Mouse (Mus musculus) MEL (cell line): ENCODE data around the gene Fam229b. TPM values are rescaled to one million over a fixed set of nuclear protein-coding genes. Genes with fewer than 3 reads are reported as not detected.

Experiments
- DNase-seq: peaks from one replicate; pipeline ENCODE4 v3.0.0; 2011; ENCODE audit warnings: low read depth, low spot score
- H3K27ac ChIP-seq: 2 replicates; pipeline ENCODE4 v1.5.1; 2012; ENCODE audit warnings: low read depth, mild to moderate bottlenecking, control low read depth, low read length, moderate library complexity; ENCODE audit not compliant: control insufficient read depth
- H3K27me3 ChIP-seq, 2 experiments: fragments of 150-350 bp in 1 of 2; sonication (generic) in 1 of 2; 2 replicates each; pipeline ENCODE4 v1.6.1; 2012; ENCODE audit warnings: low read length in 2 of 2, mild to moderate bottlenecking in 2 of 2, improper control_type of control experiment in 1 of 2, moderate library complexity in 1 of 2; ENCODE audit not compliant: insufficient read depth in 2 of 2, control insufficient read depth in 1 of 2
- H3K36me3 ChIP-seq, 2 experiments: 2 replicates each; pipeline ENCODE4 v1.6.1; 2012 to 2014; ENCODE audit warnings: low read length in 2 of 2, improper control_type of control experiment in 1 of 2, inconsistent platforms in 1 of 2, mild to moderate bottlenecking in 1 of 2; ENCODE audit not compliant: insufficient read depth in 2 of 2, control insufficient read depth in 1 of 2
- H3K4me1 ChIP-seq, 2 experiments: fragments of 150-350 bp in 1 of 2; sonication (generic) in 1 of 2; 2 replicates each; pipeline ENCODE4 v1.6.1; 2012; ENCODE audit warnings: low read length in 2 of 2, improper control_type of control experiment in 1 of 2, mild to moderate bottlenecking in 1 of 2; ENCODE audit not compliant: insufficient read depth in 2 of 2, control insufficient read depth in 1 of 2
- H3K4me3 ChIP-seq, 2 experiments: fragments of 150-350 bp in 1 of 2; sonication (generic) in 1 of 2; 2 replicates each; pipeline ENCODE4 v1.5.1; 2012; ENCODE audit warnings: low read depth in 2 of 2, low read length in 2 of 2, mild to moderate bottlenecking in 2 of 2, moderate library complexity in 2 of 2, control low read depth in 1 of 2, improper control_type of control experiment in 1 of 2; ENCODE audit not compliant: control insufficient read depth in 1 of 2, insufficient read depth in 1 of 2
- H3K79me2 ChIP-seq: 2 replicates; pipeline ENCODE4 v1.6.1; 2012; ENCODE audit warnings: mild to moderate bottlenecking, low read length, moderate library complexity; ENCODE audit not compliant: control insufficient read depth, poor library complexity, insufficient read depth
- H3K9ac ChIP-seq: 2 replicates; pipeline ENCODE4 v1.6.1; 2012; ENCODE audit warnings: low read depth, mild to moderate bottlenecking, control low read depth, low read length, moderate library complexity; ENCODE audit not compliant: control insufficient read depth, poor library complexity, severe bottlenecking
- H3K9me3 ChIP-seq: fragments of 150-350 bp; sonication (generic); replicated peaks from 2 replicates; pipeline ENCODE4 v1.6.1; 2012; ENCODE audit warnings: mild to moderate bottlenecking, low read length, improper control_type of control experiment, moderate library complexity; ENCODE audit not compliant: insufficient read depth
- BHLHE40 ChIP-seq: IDR thresholded peaks from 2 replicates; pipeline ENCODE4 v1.6.1; 2012; ENCODE audit warnings: low read depth, mild to moderate bottlenecking, inconsistent platforms, low read length, improper control_type of control experiment, borderline replicate concordance
- CTCF ChIP-seq, 3 experiments: IDR thresholded peaks in 2 of 3; conservative IDR thresholded peaks in 1 of 3; 2 replicates each; pipeline ENCODE4 v1.5.1; 2011 to 2012; ENCODE audit warnings: low read length in 3 of 3, low read depth in 2 of 3, mild to moderate bottlenecking in 2 of 3, improper control_type of control experiment in 1 of 3, inconsistent platforms in 1 of 3, mixed read lengths in 1 of 3, moderate library complexity in 1 of 3; ENCODE audit not compliant: control insufficient read depth in 1 of 3, insufficient read depth in 1 of 3, poor library complexity in 1 of 3, severe bottlenecking in 1 of 3
- ELF1 ChIP-seq: IDR thresholded peaks from 2 replicates; pipeline ENCODE4 v1.6.1; 2014; ENCODE audit warnings: low read depth, mild to moderate bottlenecking, inconsistent platforms, low read length, improper control_type of control experiment, moderate library complexity
- GATA1 ChIP-seq: IDR thresholded peaks from 2 replicates; pipeline ENCODE4 v1.6.1; 2011; ENCODE audit warnings: low read depth, low read length, improper control_type of control experiment
- MAFK ChIP-seq: IDR thresholded peaks from 2 replicates; pipeline ENCODE4 v1.6.1; 2011; ENCODE audit warnings: low read depth, mild to moderate bottlenecking, low read length, improper control_type of control experiment, borderline replicate concordance
- MAX ChIP-seq: IDR thresholded peaks from 2 replicates; pipeline ENCODE4 v1.6.1; 2011; ENCODE audit warnings: low read length, improper control_type of control experiment
- MAZ ChIP-seq: IDR thresholded peaks from 2 replicates; pipeline ENCODE4 v1.6.1; 2012; ENCODE audit warnings: low read depth, mild to moderate bottlenecking, inconsistent platforms, low read length, improper control_type of control experiment
- MEF2A ChIP-seq: IDR thresholded peaks from 2 replicates; pipeline ENCODE4 v1.6.1; 2014; ENCODE audit warnings: low read depth, mild to moderate bottlenecking, inconsistent platforms, low read length, improper control_type of control experiment; ENCODE audit not compliant: poor library complexity, insufficient replicate concordance, severe bottlenecking; ENCODE audit errors: extremely low read depth
- NELFE ChIP-seq: IDR thresholded peaks from 2 replicates; pipeline ENCODE4 v1.6.1; 2011; ENCODE audit warnings: low read depth, low read length, improper control_type of control experiment
- NRF1 ChIP-seq: IDR thresholded peaks from 2 replicates; pipeline ENCODE4 v1.6.1; 2014; ENCODE audit warnings: low read depth, mild to moderate bottlenecking, inconsistent platforms, low read length, improper control_type of control experiment, moderate library complexity; ENCODE audit not compliant: poor library complexity, insufficient read depth, severe bottlenecking
- POLR2A ChIP-seq, 2 experiments: IDR thresholded peaks; 2 replicates each; pipeline ENCODE4 v1.6.1; 2011 to 2012; ENCODE audit warnings: low read length in 2 of 2, mild to moderate bottlenecking in 2 of 2, control low read depth in 1 of 2, improper control_type of control experiment in 1 of 2, low read depth in 1 of 2, moderate library complexity in 1 of 2; ENCODE audit not compliant: control insufficient read depth in 1 of 2, insufficient read depth in 1 of 2, poor library complexity in 1 of 2
- SMC3 ChIP-seq: IDR thresholded peaks from 2 replicates; pipeline ENCODE4 v1.6.1; 2011; ENCODE audit warnings: low read depth, low read length, improper control_type of control experiment
- USF2 ChIP-seq, 2 experiments: IDR thresholded peaks; 2 replicates each; pipeline ENCODE4 v1.6.1; 2011 to 2012; ENCODE audit warnings: improper control_type of control experiment in 2 of 2, low read length in 2 of 2, borderline replicate concordance in 1 of 2, inconsistent platforms in 1 of 2, low read depth in 1 of 2, mild to moderate bottlenecking in 1 of 2; ENCODE audit not compliant: insufficient read depth in 1 of 2
- ZMIZ1 ChIP-seq: IDR thresholded peaks from 2 replicates; pipeline ENCODE4 v1.6.1; 2012; ENCODE audit warnings: low read depth, mild to moderate bottlenecking, inconsistent platforms, low read length, improper control_type of control experiment, moderate library complexity
- polyA plus RNA-seq, 2 experiments: library from polyadenylated mRNA; stranded (reverse) in 1 of 2; unstranded in 1 of 2; fragments of >175 nt in 1 of 2; fragments of >200 nt in 1 of 2; gene quantifications; 2 replicates each; pipeline versions ENCODE4 v1.2.1 to v1.2.4; 2012; ENCODE audit warnings: low replicate concordance in 2 of 2, low read depth in 1 of 2; ENCODE audit not compliant: insufficient read length in 2 of 2, insufficient read depth in 1 of 2, missing spikeins in 1 of 2
- total RNA-seq: library from RNA; depleted of rRNA; stranded (reverse); fragments of 300-350 nt; gene quantifications from 2 replicates; pipeline ENCODE4 v1.2.3, GENCODE M21; 2012; rRNA removed

Fam229b gene
- total and polyA plus RNA-seq, 3 experiments, result 1.2 to 1.5 TPM; not detected in 1

- TF ChIP-seq ELF1 (no peak), POLR2A (IDR thresholded peaks at IDR 0.05; ENCODE audit: control insufficient read depth in 1 of 2, insufficient read depth in 1 of 2, low read depth in 1 of 2, low read length in 2 of 2, poor library complexity in 1 of 2) (no peak), BHLHE40 (no peak), SMC3 (no peak), MAX (no peak), MAZ (no peak), ZMIZ1 (no peak), GATA1 (no peak), NRF1 (no peak), MEF2A (no peak), CTCF (IDR thresholded peaks at IDR 0.05 in 2 of 3, conservative IDR thresholded peaks at IDR 0.05 in 1 of 3; ENCODE audit: control insufficient read depth in 1 of 3, insufficient read depth in 1 of 3, low read depth in 2 of 3, low read length in 3 of 3, poor library complexity in 1 of 3, severe bottlenecking in 1 of 3) (no peak), USF2 (IDR thresholded peaks at IDR 0.05; ENCODE audit: borderline replicate concordance in 1 of 2, insufficient read depth in 1 of 2, low read depth in 1 of 2, low read length in 2 of 2) (no peak), MAFK (no peak), NELFE (no peak)
- no peaks in the 10 kb centered on the region for H3K27me3 ChIP-seq
- no peaks in the 10 kb centered on the region for H3K4me1 ChIP-seq
- H3K9ac ChIP-seq, result no peak overlapping the region
- H3K9me3 ChIP-seq, result no peaks in the 10 kb centered on the region
- no peak overlapping the region for H3K4me3 ChIP-seq
- no peak for DNase-seq
- no peaks in the 10 kb centered on the region for H3K79me2 ChIP-seq
- H3K27ac ChIP-seq, result no peak overlapping the region
- H3K36me3 ChIP-seq, result no peaks in the 10 kb centered on the region
Observed at GRCm38 (mm10) chr10:39072048-39072447, 61.7 kb downstream of the Fam229b start.

Other genes with a start within 250 kb of the Fam229b start
- not detected in 2 replicates for gene Lama4, start 168.4 kb downstream of the Fam229b start, total RNA-seq
- not detected for gene Lama4, start 168.4 kb downstream of the Fam229b start, polyA plus RNA-seq
- gene Tube1, start 62 bp upstream of the Fam229b start, total RNA-seq, result 2.5 TPM in 2 replicates
- gene Tube1, start 62 bp upstream of the Fam229b start, polyA plus RNA-seq, result 1 to 10 TPM in 1 of 2 experiments, not detected in 1; 7.2 TPM
- not detected in 2 replicates for gene Ccn6, start 29.9 kb upstream of the Fam229b start, total RNA-seq
- under 1 TPM in 1 of 2 experiments, not detected in 1; 0.43 TPM for gene Ccn6, start 29.9 kb upstream of the Fam229b start, polyA plus RNA-seq
- gene Fyn, start 234.9 kb upstream of the Fam229b start, total RNA-seq, result not detected in 2 replicates
- under 1 TPM in 1 of 2 experiments, not detected in 1; 0.03 TPM for gene Fyn, start 234.9 kb upstream of the Fam229b start, polyA plus RNA-seq